Mouse (Mus musculus) liver, adult 2 months (tissue): Measurements from ENCODE around the gene Rap2a.

Experiments
- CTCF ChIP-seq: fragments of 200-500 bp; IDR thresholded peaks from 2 replicates; pipeline ENCODE4 v1.5.1; 2011; ENCODE audit warnings: low read depth, low read length, control low read depth
- POLR2A ChIP-seq: fragments of 200-500 bp; IDR thresholded peaks from 2 replicates; pipeline ENCODE4 v1.6.1; 2011; ENCODE audit warnings: low read length, control low read depth; ENCODE audit not compliant: insufficient read depth; ENCODE audit errors: extremely low read depth

- TF ChIP-seq CTCF = no peak
- TF ChIP-seq POLR2A = no peak
Observed at GRCm38 (mm10) chr14:120433931-120434398, 44.3 kb upstream of the Rap2a start.
